Mouse (Mus musculus) lung, embryonic 15.5 days (tissue): ENCODE measurements around the gene Gsta1. TPM values are rescaled to one million over a fixed set of nuclear protein-coding genes. Genes with fewer than 3 reads are reported as not detected.
A peak's percentile ranks its signal among the peaks of the same experiment; 100 is the strongest.
"Not testable (repeated sequence)": the region's sequence is repeated elsewhere in the genome, so short reads cannot be mapped to it uniquely, and the experiment has no call there.

Source experiments
- ATAC-seq: fragments of 200-750 bp; cut with Nextera tagmentation; 2 replicates; pipeline ENCODE4 v1.8.0; 2017; ENCODE audit warnings: moderate number of reproducible peaks, borderline replicate concordance; ENCODE audit not compliant: low FRiP score, low TSS enrichment; ENCODE audit errors: extremely low read depth
- H3K27ac ChIP-seq: fragments of 300-500 bp; sonication (generic); 2 replicates; pipeline ENCODE4 v1.5.1; 2015; ENCODE audit warnings: moderate library complexity, mild to moderate bottlenecking, inconsistent platforms
- H3K27me3 ChIP-seq: fragments of 300-500 bp; sonication (generic); 2 replicates; pipeline ENCODE4 v1.6.1; 2015; ENCODE audit warnings: inconsistent platforms
- H3K36me3 ChIP-seq: fragments of 300-500 bp; sonication (generic); 2 replicates; pipeline ENCODE4 v1.6.1; 2015; ENCODE audit warnings: inconsistent platforms
- H3K4me1 ChIP-seq: fragments of 300-500 bp; sonication (generic); 2 replicates; pipeline ENCODE4 v1.6.1; 2015; ENCODE audit warnings: inconsistent platforms
- H3K4me2 ChIP-seq: fragments of 300-500 bp; sonication (generic); 2 replicates; pipeline ENCODE4 v1.6.1; 2015; ENCODE audit warnings: inconsistent platforms, mild to moderate bottlenecking, moderate library complexity
- H3K4me3 ChIP-seq: fragments of 300-500 bp; sonication (generic); 2 replicates; pipeline ENCODE4 v1.5.1; 2015; ENCODE audit warnings: mild to moderate bottlenecking, inconsistent platforms
- H3K9ac ChIP-seq: fragments of 300-500 bp; sonication (generic); 2 replicates; pipeline ENCODE4 v1.6.1; 2015; ENCODE audit warnings: inconsistent platforms
- H3K9me3 ChIP-seq: fragments of 300-500 bp; sonication (generic); 2 replicates; pipeline ENCODE4 v1.6.1; 2016; ENCODE audit warnings: inconsistent platforms
- WGBS: fragments of 180-500 bp; shearing (Covaris S2); methylation state at CpG from one replicate; pipeline ENCODE4 v1.1.7; 2015; 5-methylcytosine and 5-hydroxymethylcytosine counted together
- polyA plus RNA-seq: library from polyadenylated mRNA; unstranded; fragments of >200 nt; fragmentation: Nextera tagmentation; extraction: Ambion mirVana; gene quantifications from 2 replicates; pipeline ENCODE4 v1.2.1, GENCODE M21; 2015

The Gsta1 gene
- polyA plus RNA-seq, 1 experiment from 2014 or later = 0.30 TPM

- not testable (repeated sequence) for H3K27ac ChIP-seq, H3K9me3 ChIP-seq, ATAC-seq, H3K36me3 ChIP-seq, H3K4me1 ChIP-seq, H3K27me3 ChIP-seq, H3K9ac ChIP-seq, H3K4me3 ChIP-seq, H3K4me2 ChIP-seq
- WGBS = 49% methylated on average over 4 of the region's 4 CpGs
Observed at GRCm38 (mm10) chr9:78255683-78256470, 25.4 kb downstream of the Gsta1 start.

- H3K27ac ChIP-seq, H3K9me3 ChIP-seq, ATAC-seq, H3K4me1 ChIP-seq, H3K9ac ChIP-seq, H3K36me3 ChIP-seq, H3K27me3 ChIP-seq, H3K4me3 ChIP-seq, H3K4me2 ChIP-seq: not testable (repeated sequence)
- 72% methylated on average over 1 of the region's 3 CpGs for WGBS
Observed at GRCm38 (mm10) chr9:78256914-78257313, 26.5 kb downstream of the Gsta1 start, which contains the start of gene Gm3776. TSS of gene Gm3776 (plus strand) at chr9:78257129.

DNA sequence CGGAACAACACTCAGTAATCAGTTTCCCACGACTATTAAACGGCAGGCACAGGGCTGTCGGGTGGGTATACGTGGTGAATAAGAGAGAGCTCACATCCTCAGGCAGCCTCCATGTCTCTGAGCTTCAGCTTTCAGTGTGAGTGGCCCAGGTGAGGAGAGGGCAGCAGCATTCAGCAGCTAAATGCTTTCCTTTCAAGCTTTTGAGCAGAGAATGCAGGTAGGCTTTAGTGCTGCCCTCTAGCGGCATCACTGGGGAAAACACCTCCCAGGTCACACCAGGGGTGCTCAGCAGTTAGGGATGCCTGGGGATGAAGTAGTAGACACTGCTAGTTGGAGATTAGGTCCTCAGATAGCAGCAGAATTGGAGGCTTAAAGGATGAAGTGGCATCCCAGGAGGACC lies 29.2 kb downstream of the Gsta1 start:
- 0% methylated on average over 1 of the region's 6 CpGs for WGBS
- H3K4me2 ChIP-seq, H3K27me3 ChIP-seq, H3K4me1 ChIP-seq, H3K9ac ChIP-seq, H3K27ac ChIP-seq, H3K4me3 ChIP-seq, H3K9me3 ChIP-seq, H3K36me3 ChIP-seq: not testable (repeated sequence)
- ATAC-seq = 0 out of 2 replicates have a peak, but pooled peaks have one; percentile 39

DNA sequence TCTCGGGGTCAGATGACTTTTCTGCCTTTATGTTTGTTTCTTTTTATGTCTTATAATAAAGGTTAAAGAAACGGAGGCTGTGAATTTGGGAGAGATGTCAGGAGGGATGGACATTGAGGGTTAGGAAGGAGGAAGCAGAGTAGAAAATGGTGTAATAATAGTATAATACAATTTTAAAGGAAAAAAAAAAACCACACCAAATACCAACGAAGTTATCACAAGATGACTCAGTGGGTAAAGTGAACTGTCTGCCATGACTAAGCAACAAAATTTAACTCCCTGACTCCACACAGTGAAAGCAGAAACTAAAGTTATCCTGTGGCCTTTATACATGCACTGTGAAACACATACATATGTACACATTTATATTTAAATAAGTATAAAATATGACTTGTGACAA lies 40.5 kb downstream of the Gsta1 start:
- H3K9me3 ChIP-seq, H3K36me3 ChIP-seq, ATAC-seq, H3K27ac ChIP-seq, H3K27me3 ChIP-seq, H3K4me3 ChIP-seq, H3K4me2 ChIP-seq, H3K9ac ChIP-seq, H3K4me1 ChIP-seq: not testable (repeated sequence)
- 64% methylated on average over 3 of the region's 3 CpGs for WGBS

DNA sequence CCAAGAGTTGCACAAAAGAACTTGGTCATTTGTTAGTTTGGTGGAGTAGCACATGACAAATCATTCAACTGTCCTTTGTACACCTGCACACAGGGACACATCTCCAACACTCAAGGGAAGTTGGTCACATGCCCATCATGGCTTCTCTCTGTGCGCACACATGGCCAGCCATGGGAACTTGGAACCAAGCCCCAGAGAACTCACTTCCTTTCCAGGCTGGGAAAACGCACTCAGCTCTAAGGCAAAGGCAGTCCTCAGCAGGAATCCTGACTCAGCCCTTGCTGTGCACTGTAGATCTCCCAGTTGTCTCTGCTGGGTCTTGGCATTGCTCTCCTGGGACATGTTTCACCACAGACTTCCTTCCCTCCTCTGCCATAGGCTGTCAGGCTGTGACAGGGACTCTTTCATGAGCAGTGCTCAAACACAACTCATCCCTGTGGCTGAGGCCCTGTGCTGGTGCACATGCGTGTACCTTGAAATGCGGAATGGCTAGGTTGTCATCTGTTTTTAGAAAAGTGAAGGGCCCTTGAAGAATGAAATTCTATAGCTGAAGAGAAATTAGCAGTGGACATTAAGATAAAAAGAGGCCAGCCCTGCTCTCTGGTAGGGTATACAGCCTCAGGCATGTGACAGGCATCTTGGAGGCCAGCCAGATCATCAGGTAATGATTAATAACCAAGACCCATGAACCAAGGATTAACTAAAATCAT lies 51.7 kb downstream of the Gsta1 start:
- H3K4me1 ChIP-seq, H3K9me3 ChIP-seq, H3K27ac ChIP-seq, H3K4me2 ChIP-seq, H3K4me3 ChIP-seq, ATAC-seq, H3K9ac ChIP-seq, H3K36me3 ChIP-seq, H3K27me3 ChIP-seq: not testable (repeated sequence)
- WGBS = 54% methylated on average over 4 of the region's 4 CpGs

DNA sequence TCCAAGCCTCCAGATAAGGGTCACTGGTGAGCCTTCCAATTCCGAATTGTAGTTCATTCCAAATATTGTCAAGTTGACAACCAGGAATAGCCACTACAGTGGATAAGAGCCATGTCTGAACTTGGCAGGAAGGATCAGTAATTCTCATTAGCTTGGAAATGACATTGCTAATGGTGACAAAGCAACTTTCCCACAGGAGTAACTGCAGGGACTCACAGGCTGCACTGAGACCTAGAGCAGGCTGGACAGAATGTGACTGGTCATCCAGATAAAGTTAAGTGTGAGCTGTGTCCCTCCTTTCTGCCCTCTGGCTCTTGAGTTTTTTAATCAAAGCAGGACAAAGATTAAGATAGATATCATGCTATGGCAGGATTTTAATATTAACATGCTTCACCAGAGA lies 58.6 kb downstream of the Gsta1 start:
- not testable (repeated sequence) for ATAC-seq, H3K4me3 ChIP-seq, H3K27me3 ChIP-seq, H3K4me2 ChIP-seq, H3K9ac ChIP-seq, H3K9me3 ChIP-seq, H3K36me3 ChIP-seq, H3K27ac ChIP-seq, H3K4me1 ChIP-seq
- WGBS = 53% methylated on average over 1 of the region's 1 CpGs

GRCm38 (mm10) chr9:78289723-78290122 lies 59.3 kb downstream of the Gsta1 start, which contains the start of gene Gm10639:
TSS of gene Gm10639 (plus strand) at chr9:78289923.
- not testable (repeated sequence) for H3K9ac ChIP-seq, H3K4me2 ChIP-seq
- WGBS = 67% methylated on average over 3 of the region's 3 CpGs

More at GRCm38 (mm10) chr9:78289723-78290122, 59.3 kb downstream of the Gsta1 start, which contains the start of gene Gm10639:
- not testable (repeated sequence) for H3K36me3 ChIP-seq, H3K27me3 ChIP-seq, H3K4me3 ChIP-seq, H3K27ac ChIP-seq, H3K9me3 ChIP-seq, ATAC-seq, H3K4me1 ChIP-seq

Other genes with a start within 250 kb of the Gsta1 start
- gene Gcm1, start 178.7 kb upstream of the Gsta1 start, polyA plus RNA-seq = 0.31 and 0.36 TPM in 2 replicates
- 41.6 and 46.8 TPM in 2 replicates for gene Fbxo9, start 121.6 kb upstream of the Gsta1 start, polyA plus RNA-seq
- gene Ick, start 121.5 kb upstream of the Gsta1 start, polyA plus RNA-seq = 17.5 and 19.1 TPM in 2 replicates
- 71.6 and 77.3 TPM in 2 replicates for gene Gsta4, start 47.9 kb upstream of the Gsta1 start, polyA plus RNA-seq
- gene Gm3776, start 26.5 kb downstream of the Gsta1 start, polyA plus RNA-seq = not detected in 2 replicates
- not detected in 2 replicates for gene Gm10639, start 59.3 kb downstream of the Gsta1 start, polyA plus RNA-seq
- not detected in 2 replicates for gene Omt2a, start 84.1 kb downstream of the Gsta1 start, polyA plus RNA-seq
- not detected in 2 replicates for gene Omt2b, start 96.9 kb downstream of the Gsta1 start, polyA plus RNA-seq
- gene Gsta2, start 125.1 kb downstream of the Gsta1 start, polyA plus RNA-seq = 0.79 and 1.1 TPM in 2 replicates
- gene Dppa5a, start 137.5 kb downstream of the Gsta1 start, polyA plus RNA-seq = not detected in 2 replicates
- 2.9 and 3.0 TPM in 2 replicates for gene Ooep, start 148.1 kb downstream of the Gsta1 start, polyA plus RNA-seq
- 0.16 and 0.17 TPM in 2 replicates for gene Ddx43, start 165.1 kb downstream of the Gsta1 start, polyA plus RNA-seq
- gene Cgas, start 212.6 kb downstream of the Gsta1 start, polyA plus RNA-seq = 2.6 and 3.0 TPM in 2 replicates
- gene Mto1, start 217.6 kb downstream of the Gsta1 start, polyA plus RNA-seq = 21.0 and 24.3 TPM in 2 replicates
- 0.56 and 0.94 TPM in 2 replicates for gene Gm17324, start 218.1 kb downstream of the Gsta1 start, polyA plus RNA-seq